Mouse (Mus musculus): ENCODE results near the gene Serpinb9g. TPM values are rescaled to one million over a fixed set of nuclear protein-coding genes. Genes with fewer than 3 reads are reported as not detected.
"Not testable (repeated sequence)": the region's sequence is repeated elsewhere in the genome, so short reads cannot be mapped to it uniquely, and the experiment has no call there.

The Serpinb9g gene
- not detected in 2 replicates for total RNA-seq (2015; ENCODE audit: low replicate concordance)
- not detected in 2 replicates for total RNA-seq (2017; ENCODE audit: low replicate concordance)

DNA sequence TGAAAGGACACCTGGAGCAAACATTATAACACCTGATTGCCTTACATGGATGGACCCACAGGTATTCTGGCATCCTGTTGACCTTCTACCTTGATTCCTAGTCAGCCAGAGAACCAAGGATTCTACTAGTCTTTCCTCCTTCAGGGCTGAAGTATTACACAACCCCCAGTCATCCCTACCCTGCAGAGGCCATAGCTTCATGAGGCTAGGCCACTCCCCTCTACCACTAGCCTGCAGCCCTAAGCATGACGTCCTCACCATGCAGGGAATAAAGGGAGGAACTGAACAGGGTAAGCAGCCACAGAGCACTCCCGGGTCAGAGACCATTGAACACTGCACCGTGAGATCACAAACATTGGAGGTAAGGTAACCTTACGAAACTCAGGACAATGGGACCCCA lies at the start of gene Serpinb9g:
Gene Serpinb9g, plus strand, starts transcription at position 301 of the 400 bp plus-strand sequence.
- ATAC-seq (replicated peaks; ENCODE audit: low FRiP score, poor library complexity, severe bottlenecking) = not testable (repeated sequence)

DNA sequence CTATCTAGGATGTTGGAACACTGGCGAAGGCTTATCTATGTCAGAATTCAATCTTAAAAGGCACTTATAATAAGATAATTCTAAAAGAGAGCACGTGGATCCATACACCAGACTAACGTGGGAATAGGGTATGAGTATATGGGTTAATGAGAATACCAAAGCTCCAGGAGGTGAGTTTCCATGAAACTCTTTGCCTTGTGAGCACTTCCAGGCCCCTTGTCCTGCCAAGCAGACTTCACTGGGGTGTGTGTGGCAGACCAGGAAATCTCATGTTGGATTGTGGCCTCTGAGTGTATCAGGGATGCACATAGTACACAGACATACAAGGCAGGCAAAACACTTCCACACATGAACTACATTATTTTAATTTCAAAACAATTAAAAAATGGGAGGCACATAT lies 718 bp upstream of the Serpinb9g start:
- not testable (repeated sequence) for ATAC-seq (replicated peaks; ENCODE audit: low FRiP score, poor library complexity, severe bottlenecking)

DNA sequence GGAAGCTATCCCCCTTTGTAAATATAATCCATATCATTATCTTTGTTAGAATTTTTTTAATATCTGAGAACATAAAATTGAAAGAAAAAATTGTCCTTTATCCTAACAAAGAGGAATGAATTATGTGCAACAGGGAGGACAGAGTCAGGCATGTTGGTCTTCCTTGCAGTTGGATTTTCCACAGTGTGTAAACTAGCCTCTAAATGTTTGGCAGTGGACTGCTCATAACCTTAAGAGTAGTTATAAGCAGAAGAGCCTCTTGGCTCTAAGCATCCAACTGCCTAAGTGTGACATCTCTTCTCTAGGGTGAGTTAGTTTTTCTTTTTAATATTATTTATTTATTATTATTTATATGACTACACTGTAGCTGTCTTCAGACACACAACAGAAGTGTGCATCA lies 40.0 kb downstream of the Serpinb9g start:
- no peak for ATAC-seq (replicated peaks; ENCODE audit: low FRiP score, poor library complexity, severe bottlenecking)

DNA sequence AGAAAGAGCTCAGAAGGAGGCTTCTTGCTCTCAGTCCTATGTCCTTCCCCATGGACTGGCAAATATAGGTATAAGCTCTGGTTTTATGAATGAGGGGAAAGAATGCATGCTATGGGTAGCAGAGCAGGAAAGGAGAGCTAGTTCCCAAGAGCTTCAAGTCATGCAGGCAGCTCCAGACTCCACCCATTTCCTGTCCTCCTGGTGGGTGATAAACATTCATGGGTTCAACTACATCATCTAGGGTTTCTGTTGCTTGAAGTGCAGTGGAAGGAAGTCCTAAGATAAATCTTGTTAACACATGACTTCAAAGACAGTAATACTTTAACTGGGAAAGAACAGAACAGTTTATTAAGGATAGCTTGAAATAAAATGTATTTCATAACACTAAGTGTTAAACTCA lies 48.2 kb downstream of the Serpinb9g start:
- ATAC-seq (replicated peaks; ENCODE audit: low FRiP score, poor library complexity, severe bottlenecking) = no peak

Other genes with a start within 250 kb of the Serpinb9g start
- not detected in 2 replicates for gene Serpinb9e, start 235.2 kb upstream of the Serpinb9g start, total RNA-seq (2015; ENCODE audit: low replicate concordance)
- not detected in 2 replicates for gene Serpinb9e, start 235.2 kb upstream of the Serpinb9g start, total RNA-seq (2017; ENCODE audit: low replicate concordance)
- gene Serpinb9f, start 160.7 kb upstream of the Serpinb9g start, total RNA-seq (2015; ENCODE audit: low replicate concordance) = not detected in 2 replicates
- not detected in 2 replicates for gene Serpinb9f, start 160.7 kb upstream of the Serpinb9g start, total RNA-seq (2017; ENCODE audit: low replicate concordance)
- gene Gm11397, start 89.0 kb upstream of the Serpinb9g start, total RNA-seq (2015; ENCODE audit: low replicate concordance) = not detected in 2 replicates
- gene Gm11397, start 89.0 kb upstream of the Serpinb9g start, total RNA-seq (2017; ENCODE audit: low replicate concordance) = not detected in 2 replicates
- not detected in 2 replicates for gene Serpinb6d, start 176.6 kb downstream of the Serpinb9g start, total RNA-seq (2015; ENCODE audit: low replicate concordance)
- not detected in 2 replicates for gene Serpinb6d, start 176.6 kb downstream of the Serpinb9g start, total RNA-seq (2017; ENCODE audit: low replicate concordance)

All from erythroid progenitor cell, adult 5-6 weeks (primary cell).